Mouse (Mus musculus) layer of hippocampus, postnatal 25 days (tissue): ENCODE results near the gene Pkp3. TPM values are rescaled to one million over a fixed set of nuclear protein-coding genes. Genes with fewer than 3 reads are reported as not detected.

Source experiments
- DNase-seq, 2 experiments: peaks; one replicate each; pipeline ENCODE4 v3.0.0; 2022; ENCODE audit warnings: mixed read lengths in 2 of 2, low spot score in 1 of 2; ENCODE audit errors: extremely low spot score in 1 of 2
- total RNA-seq, 2 experiments: library from RNA; stranded (reverse); gene quantifications; 2 replicates each; pipeline ENCODE4 v1.2.3; 2021

The Pkp3 gene
- total RNA-seq, 2 experiments from 2014 or later, result not detected

GRCm38 (mm10) chr7:141092051-141092735 is 14.2 kb downstream of the Pkp3 start:
- DNase-seq, result peak in 1 of 2 experiments; percentile 20

- DNase-seq, result no peak
Measured at GRCm38 (mm10) chr7:141093950-141094349, 15.9 kb downstream of the Pkp3 start.

GRCm38 (mm10) chr7:141094487-141095205 is 16.6 kb downstream of the Pkp3 start:
- no peak for DNase-seq

- no peak for DNase-seq
Measured at GRCm38 (mm10) chr7:141096021-141096420, 18.0 kb downstream of the Pkp3 start.

GRCm38 (mm10) chr7:141096649-141097056 is 18.6 kb downstream of the Pkp3 start:
- no peak for DNase-seq

GRCm38 (mm10) chr7:141097177-141097576 is 19.2 kb downstream of the Pkp3 start:
- DNase-seq, result no peak

- peak in 1 of 2 experiments; percentile 32 for DNase-seq
Measured at GRCm38 (mm10) chr7:141099911-141100691, 22.1 kb downstream of the Pkp3 start, which contains the start of gene Sigirr. TSS of gene Sigirr (minus strand) at chr7:141100572.

GRCm38 (mm10) chr7:141103161-141103560 is 25.1 kb downstream of the Pkp3 start:
- no peak for DNase-seq

GRCm38 (mm10) chr7:141115874-141116273 is 37.9 kb downstream of the Pkp3 start:
- DNase-seq, result no peak

- DNase-seq, result no peak
Measured at GRCm38 (mm10) chr7:141117636-141118035, 39.6 kb downstream of the Pkp3 start, which contains the start of gene Ano9. TSS of gene Ano9 (minus strand) at chr7:141117806.

- no peak for DNase-seq
Measured at GRCm38 (mm10) chr7:141119487-141119886, 41.5 kb downstream of the Pkp3 start.

GRCm38 (mm10) chr7:141120605-141121004 is 42.6 kb downstream of the Pkp3 start:
- no peak for DNase-seq

GRCm38 (mm10) chr7:141121051-141121531 is 43.1 kb downstream of the Pkp3 start:
- DNase-seq, result no peak

- no peak for DNase-seq
Measured at GRCm38 (mm10) chr7:141122245-141122644, 44.2 kb downstream of the Pkp3 start, which contains the start of gene Ptdss2. TSS of gene Ptdss2 (plus strand) at chr7:141122382.

GRCm38 (mm10) chr7:141122689-141123516 is 44.9 kb downstream of the Pkp3 start:
- DNase-seq, result peak; percentile 66 to 71

GRCm38 (mm10) chr7:141123517-141123856 is 45.5 kb downstream of the Pkp3 start:
- DNase-seq, result no peak

GRCm38 (mm10) chr7:141131024-141131820 is 53.2 kb downstream of the Pkp3 start:
- DNase-seq, result peak; percentile 78 to 80

GRCm38 (mm10) chr7:141131904-141132755 is 54.1 kb downstream of the Pkp3 start:
- no peak for DNase-seq
